Mouse (Mus musculus): ENCODE data around the gene Gm20826. TPM values are rescaled to one million over a fixed set of nuclear protein-coding genes. Genes with fewer than 3 reads are reported as not detected.
"Not testable (repeated sequence)": the region's sequence is repeated elsewhere in the genome, so short reads cannot be mapped to it uniquely, and the experiment has no call there.

The Gm20826 gene
- total RNA-seq (2012; rRNA removed) = not detected in 2 replicates
- not detected in 2 replicates for total RNA-seq (2014; rRNA removed)
- polyA plus RNA-seq (2012; ENCODE audit: insufficient read length, low read depth) = not detected in 2 replicates

DNA sequence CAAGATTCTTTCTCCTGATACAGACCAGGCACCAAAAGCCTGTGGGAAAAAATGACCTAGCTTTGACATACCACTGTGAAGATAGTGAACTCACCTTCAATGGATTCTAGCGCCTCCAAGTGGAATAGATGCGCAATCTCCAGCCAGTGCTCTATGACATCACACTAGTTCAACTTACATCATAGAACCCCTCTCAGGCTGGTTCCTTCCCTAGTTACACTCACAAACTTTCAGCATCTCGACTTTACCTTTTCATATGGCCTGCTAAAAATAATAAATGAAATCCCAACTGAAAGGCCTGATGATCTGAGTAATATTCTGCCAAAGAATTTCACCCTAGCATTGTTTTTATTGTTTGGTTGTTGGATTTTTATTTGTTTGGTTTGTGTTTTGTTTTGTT lies at the start of gene Gm20826:
TSS of gene Gm20826 (minus strand) at position 101 of the 400 bp plus-strand sequence.
- H3K79me2 ChIP-seq (replicated peaks; ENCODE audit: control insufficient read depth, extremely low read depth, insufficient read depth, poor library complexity, severe bottlenecking); H3K9ac ChIP-seq (ENCODE audit: insufficient read depth, low read depth); in situ Hi-C loops (cut with MboI; ENCODE audit: low pct_ligation_motif_present, low pct_unique_long_range_greater_than_20kb, low sequenced_read_pairs); H3K36me3 ChIP-seq (replicated peaks in 1 of 2; ENCODE audit: control insufficient read depth in 1 of 2, insufficient read depth in 1 of 2, low read length in 1 of 2); H3K4me2 ChIP-seq (ENCODE audit: insufficient read depth, low read depth, poor library complexity, severe bottlenecking); H3K4me3 ChIP-seq (replicated peaks in 1 of 3; ENCODE audit: low read depth in 2 of 3, low read length in 2 of 3, poor library complexity in 1 of 3); H3K4me1 ChIP-seq (ENCODE audit: control insufficient read depth in 1 of 2, insufficient read depth in 2 of 2); H3K27me3 ChIP-seq (replicated peaks); H3K27ac ChIP-seq (ENCODE audit: insufficient read depth, low read depth); DNase-seq (ENCODE audit: extremely low read depth); H3K9me3 ChIP-seq (replicated peaks; ENCODE audit: low read length); dilution Hi-C loops (cut with MboI; ENCODE audit: extremely low pct_ligation_motif_present, extremely low pct_unique_long_range_greater_than_20kb, low sequenced_read_pairs): not testable (repeated sequence)

Other genes with a start within 250 kb of the Gm20826 start
- not detected in 2 replicates for gene Gm21788, start 233.5 kb downstream of the Gm20826 start, total RNA-seq (2012; rRNA removed)
- gene Gm21788, start 233.5 kb downstream of the Gm20826 start, total RNA-seq (2014; rRNA removed) = not detected in 2 replicates
- gene Gm21788, start 233.5 kb downstream of the Gm20826 start, polyA plus RNA-seq (2012; ENCODE audit: insufficient read length, low read depth) = not detected in 2 replicates
- gene Gm28576, start 84.5 kb upstream of the Gm20826 start, total RNA-seq (2012; rRNA removed) = not detected in 2 replicates
- gene Gm28576, start 84.5 kb upstream of the Gm20826 start, total RNA-seq (2014; rRNA removed) = not detected in 2 replicates
- gene Gm28576, start 84.5 kb upstream of the Gm20826 start, polyA plus RNA-seq (2012; ENCODE audit: insufficient read length, low read depth) = not detected in 2 replicates

Measured in CH12.LX (cell line).